ENCODE assay signal across 19 mouse cellular contexts in genomic region chrX:101944761-101945330, GRCm38 (mm10).
DNase-seq lines count a peak whose midpoint lies in the region; ATAC-seq and TF ChIP-seq lines count a peak whose summit lies in the region.
"Had no signal": no experiment of that assay in that cellular context is flagged by ENCODE, and none has a peak within 500 bp of the region (broad histone marks: within the 10 kb centered on the region; RNA-seq: fewer than 3 reads in every experiment).

No protein-coding gene starts in this region.

- 89% methylated on average over 2 of the region's 2 CpGs for WGBS in kidney, embryonic 14.5 days
- WGBS in thymus, adult 2 months: 100% methylated on average over 2 of the region's 2 CpGs

- no peak for TF ChIP-seq CTCF in thymus, adult 2 months (IDR thresholded peaks at IDR 0.05; ENCODE audit: borderline replicate concordance, control insufficient read depth, extremely low read depth, insufficient read depth, low read length, poor library complexity)

- no peak overlapping the region for H3K9ac ChIP-seq in kidney, embryonic 14.5 days (ENCODE audit: low read depth, low read length)
- H3K9ac ChIP-seq: embryonic facial prominence, embryonic 13.5 days; forebrain, embryonic 13.5 days; forebrain, postnatal 0 days; hindbrain, embryonic 13.5 days had no signal

- TF ChIP-seq POLR2A in thymus, adult 2 months (IDR thresholded peaks at IDR 0.05; ENCODE audit: control insufficient read depth, extremely low read depth, insufficient read depth, low read length, poor library complexity): no peak

- H3K9me3 ChIP-seq in kidney, embryonic 14.5 days (ENCODE audit: control insufficient read depth, low read length): no peaks in the 10 kb centered on the region
- H3K9me3 ChIP-seq: embryonic facial prominence, embryonic 13.5 days; forebrain, embryonic 13.5 days; hindbrain, embryonic 13.5 days had no signal

- H3K4me3 ChIP-seq in kidney, embryonic 14.5 days (ENCODE audit: low read length): no peak overlapping the region
- no peak overlapping the region for H3K4me3 ChIP-seq in thymus, adult 2 months (ENCODE audit: control insufficient read depth, insufficient read depth, low read length)
- H3K4me3 ChIP-seq: embryonic facial prominence, embryonic 13.5 days; forebrain, embryonic 13.5 days; hindbrain, embryonic 13.5 days had no signal

- H3K27ac ChIP-seq in kidney, embryonic 14.5 days (ENCODE audit: low read depth, low read length): no peak overlapping the region
- no peak overlapping the region for H3K27ac ChIP-seq in thymus, adult 2 months (ENCODE audit: control insufficient read depth, insufficient read depth, low read length)
- H3K27ac ChIP-seq: embryonic facial prominence, embryonic 13.5 days; forebrain, embryonic 13.5 days; hindbrain, embryonic 13.5 days had no signal

- H3K4me2 ChIP-seq in kidney, embryonic 14.5 days (replicated peaks; ENCODE audit: low read depth, low read length): no peak overlapping the region
- H3K4me2 ChIP-seq: embryonic facial prominence, embryonic 13.5 days; forebrain, embryonic 13.5 days; hindbrain, embryonic 13.5 days had no signal

- H3K4me1 ChIP-seq in kidney, embryonic 14.5 days (ENCODE audit: control insufficient read depth, insufficient read depth, low read length): no peaks in the 10 kb centered on the region
- H3K4me1 ChIP-seq in thymus, adult 2 months (replicated peaks; ENCODE audit: control insufficient read depth, insufficient read depth, low read length): no peaks in the 10 kb centered on the region
- H3K4me1 ChIP-seq: forebrain, embryonic 13.5 days; hindbrain, embryonic 13.5 days had no signal

- H3K36me3 ChIP-seq in kidney, embryonic 14.5 days (ENCODE audit: control insufficient read depth, insufficient read depth, low read length): no peaks in the 10 kb centered on the region
- no peaks in the 10 kb centered on the region for H3K36me3 ChIP-seq in thymus, adult 2 months (ENCODE audit: control insufficient read depth, insufficient read depth, low read length)
- H3K36me3 ChIP-seq: embryonic facial prominence, embryonic 13.5 days; hindbrain, embryonic 13.5 days had no signal

- no peak for ATAC-seq in kidney, embryonic 14.5 days (ENCODE audit: low FRiP score, low TSS enrichment)
- ATAC-seq: forebrain, embryonic 13.5 days; forebrain, postnatal 0 days had no signal

- no peaks in the 10 kb centered on the region for H3K27me3 ChIP-seq in kidney, embryonic 14.5 days (ENCODE audit: control insufficient read depth, insufficient read depth, low read length)
- no peaks in the 10 kb centered on the region for H3K27me3 ChIP-seq in thymus, adult 2 months (ENCODE audit: control insufficient read depth, insufficient read depth, low read length)
- H3K27me3 ChIP-seq: CH12.LX had no signal

- DNase-seq in kidney, adult 11 months: peak; percentile 56
- peak; percentile 72 for DNase-seq in Muller cell, postnatal 12 days (ENCODE audit: inconsistent ontology term)
- DNase-seq in kidney, adult 8-10 months: peak; percentile 55 to 72
- DNase-seq in kidney, postnatal 14 days: peak; percentile 62
- DNase-seq in thymus, postnatal 25 days: no peak
- no peak for DNase-seq in thymus, adult 2 months
- DNase-seq in embryo, embryonic 10 days (ENCODE audit: low spot score): no peak
- DNase-seq: adrenal gland, postnatal 10 days; cerebellum, adult 11 months; cerebellum, adult 9-10 months; cerebellum, postnatal 25 days; forebrain, postnatal 0 days; gastrocnemius, postnatal 14 days; heart, postnatal 10 days had no signal

Comparison
In these comparisons a context has a peak if more than half of its experiments do, and no peak if none do; other contexts are left out.
1. DNase-seq: peak in kidney, adult 11 months (single experiment), Muller cell, postnatal 12 days (single experiment), kidney, adult 8-10 months (2 of 2) and kidney, postnatal 14 days (single experiment); none in thymus, postnatal 25 days (single experiment), thymus, adult 2 months (single experiment) and embryo, embryonic 10 days (single experiment).